Comparison of ENCODE assay signal across 25 mouse cellular contexts in genomic region chr12:67799776-67800175, GRCm38 (mm10).
DNase-seq lines count a peak whose midpoint lies in the region; ATAC-seq and TF ChIP-seq lines count a peak whose summit lies in the region.
"Had no signal": no experiment of that assay in that cellular context is flagged by ENCODE, and none has a peak within 500 bp of the region (broad histone marks: within the 10 kb centered on the region; RNA-seq: fewer than 3 reads in every experiment).

No protein-coding gene starts in this region.

- no peak overlapping the region for H3K4me3 ChIP-seq in forebrain, embryonic 15.5 days
- H3K4me3 ChIP-seq in forebrain, embryonic 10.5 days: no peak overlapping the region
- H3K4me3 ChIP-seq in hindbrain, postnatal 0 days (ENCODE audit: low read length): no peak overlapping the region
- no peak overlapping the region for H3K4me3 ChIP-seq in hindbrain, embryonic 13.5 days
- no peak overlapping the region for H3K4me3 ChIP-seq in neural tube, embryonic 15.5 days (replicated peaks)
- H3K4me3 ChIP-seq: embryonic facial prominence, embryonic 12.5 days; erythroblast, embryonic 14.5 days; gastrocnemius, adult 2 months; hindbrain, embryonic 12.5 days had no signal

- H3K4me2 ChIP-seq in forebrain, embryonic 15.5 days (replicated peaks): no peak overlapping the region
- H3K4me2 ChIP-seq in hindbrain, postnatal 0 days (ENCODE audit: low read depth, low read length): no peak overlapping the region
- no peak overlapping the region for H3K4me2 ChIP-seq in hindbrain, embryonic 13.5 days
- H3K4me2 ChIP-seq in neural tube, embryonic 15.5 days: no peak overlapping the region
- H3K4me2 ChIP-seq: embryonic facial prominence, embryonic 12.5 days; heart, embryonic 11.5 days; hindbrain, embryonic 12.5 days had no signal

- WGBS in forebrain, embryonic 15.5 days: 68% methylated on average over 2 of the region's 2 CpGs
- WGBS in forebrain, embryonic 10.5 days: 86% methylated on average over 2 of the region's 2 CpGs
- WGBS in hindbrain, postnatal 0 days: 68% methylated on average over 2 of the region's 2 CpGs
- 79% methylated on average over 2 of the region's 2 CpGs for WGBS in hindbrain, embryonic 13.5 days
- 77% methylated on average over 2 of the region's 2 CpGs for WGBS in neural tube, embryonic 15.5 days

- H3K9ac ChIP-seq in forebrain, embryonic 15.5 days (replicated peaks): no peak overlapping the region
- no peak overlapping the region for H3K9ac ChIP-seq in hindbrain, postnatal 0 days (replicated peaks; ENCODE audit: low read length)
- no peak overlapping the region for H3K9ac ChIP-seq in hindbrain, embryonic 13.5 days
- H3K9ac ChIP-seq in neural tube, embryonic 15.5 days (replicated peaks): no peak overlapping the region
- H3K9ac ChIP-seq: embryonic facial prominence, embryonic 12.5 days; hindbrain, embryonic 12.5 days had no signal

- no peak for TF ChIP-seq CTCF in hindbrain, postnatal 0 days (IDR thresholded peaks at IDR 0.05; ENCODE audit: low read depth)

- H3K4me1 ChIP-seq in forebrain, embryonic 15.5 days: no peaks in the 10 kb centered on the region
- no peaks in the 10 kb centered on the region for H3K4me1 ChIP-seq in forebrain, embryonic 10.5 days
- no peaks in the 10 kb centered on the region for H3K4me1 ChIP-seq in hindbrain, postnatal 0 days (ENCODE audit: insufficient read depth, low read length)
- no peaks in the 10 kb centered on the region for H3K4me1 ChIP-seq in hindbrain, embryonic 13.5 days (replicated peaks)
- H3K4me1 ChIP-seq in neural tube, embryonic 15.5 days: no peaks in the 10 kb centered on the region
- H3K4me1 ChIP-seq: embryonic facial prominence, embryonic 12.5 days; hindbrain, embryonic 12.5 days had no signal

- peak; percentile 4 to 35 for DNase-seq in cerebellum, postnatal 10 days
- DNase-seq in cerebellum, postnatal 4 days (ENCODE audit: low spot score in 2 of 2): no peak
- DNase-seq in forebrain, embryonic 10.5 days (ENCODE audit: extremely low spot score, low spot score): no peak
- peak; percentile 3 for DNase-seq in hindbrain, postnatal 0 days (ENCODE audit: low spot score)
- DNase-seq in brain, adult 2 months (ENCODE audit: low read depth, low spot score): peak; percentile 1
- DNase-seq: adrenal gland, adult 8-10 months; adrenal gland, postnatal 25 days; cerebellum, adult 11 months; cerebellum, adult 9-11 months; cerebellum, postnatal 36 days; gastrocnemius, adult 2 months; gastrocnemius, postnatal 14 days; heart, adult 11 months; kidney, adult 18-20 months had no signal

- no peaks in the 10 kb centered on the region for H3K27me3 ChIP-seq in forebrain, embryonic 15.5 days
- H3K27me3 ChIP-seq in forebrain, embryonic 10.5 days (ENCODE audit: poor library complexity, severe bottlenecking): no peaks in the 10 kb centered on the region
- no peaks in the 10 kb centered on the region for H3K27me3 ChIP-seq in hindbrain, postnatal 0 days (ENCODE audit: insufficient read depth, low read length)
- no peaks in the 10 kb centered on the region for H3K27me3 ChIP-seq in hindbrain, embryonic 13.5 days
- no peaks in the 10 kb centered on the region for H3K27me3 ChIP-seq in neural tube, embryonic 15.5 days (replicated peaks)
- H3K27me3 ChIP-seq: embryonic facial prominence, embryonic 12.5 days; hindbrain, embryonic 12.5 days had no signal

- no peaks in the 10 kb centered on the region for H3K36me3 ChIP-seq in forebrain, embryonic 15.5 days
- H3K36me3 ChIP-seq in forebrain, embryonic 10.5 days (replicated peaks): no peaks in the 10 kb centered on the region
- no peaks in the 10 kb centered on the region for H3K36me3 ChIP-seq in hindbrain, postnatal 0 days (ENCODE audit: insufficient read depth, low read length)
- H3K36me3 ChIP-seq in hindbrain, embryonic 13.5 days: no peaks in the 10 kb centered on the region
- no peaks in the 10 kb centered on the region for H3K36me3 ChIP-seq in neural tube, embryonic 15.5 days
- H3K36me3 ChIP-seq: embryonic facial prominence, embryonic 12.5 days; hindbrain, embryonic 12.5 days had no signal

- no peaks in the 10 kb centered on the region for H3K9me3 ChIP-seq in forebrain, embryonic 15.5 days
- no peaks in the 10 kb centered on the region for H3K9me3 ChIP-seq in forebrain, embryonic 10.5 days
- H3K9me3 ChIP-seq in hindbrain, postnatal 0 days (ENCODE audit: low read length): no peaks in the 10 kb centered on the region
- H3K9me3 ChIP-seq in hindbrain, embryonic 13.5 days: no peaks in the 10 kb centered on the region
- H3K9me3 ChIP-seq in neural tube, embryonic 15.5 days (replicated peaks): no peaks in the 10 kb centered on the region
- H3K9me3 ChIP-seq: embryonic facial prominence, embryonic 12.5 days; hindbrain, embryonic 12.5 days had no signal

- peak; percentile 57; the same call in 1 of the 2 replicates for ATAC-seq in forebrain, embryonic 15.5 days (replicated peaks)
- no peak for ATAC-seq in hindbrain, postnatal 0 days
- no peak for ATAC-seq in hindbrain, embryonic 13.5 days (ENCODE audit: low FRiP score)
- no peak for ATAC-seq in neural tube, embryonic 15.5 days (ENCODE audit: low FRiP score)
- ATAC-seq: activated CD4-positive, CD25-positive, alpha-beta regulatory T cell, adult 4 months; hindbrain, embryonic 16.5 days; inflammation-experienced regulatory T-cells, adult 6 months; intestine, embryonic 16.5 days had no signal

- H3K27ac ChIP-seq in forebrain, embryonic 15.5 days (replicated peaks): no peak overlapping the region
- H3K27ac ChIP-seq in forebrain, embryonic 10.5 days: no peak overlapping the region
- no peak overlapping the region for H3K27ac ChIP-seq in hindbrain, postnatal 0 days
- no peak overlapping the region for H3K27ac ChIP-seq in hindbrain, embryonic 13.5 days
- no peak overlapping the region for H3K27ac ChIP-seq in neural tube, embryonic 15.5 days (replicated peaks)
- H3K27ac ChIP-seq: embryonic facial prominence, embryonic 12.5 days; gastrocnemius, adult 2 months; hindbrain, embryonic 12.5 days had no signal

Comparison
In these comparisons a context has a peak if more than half of its experiments do, and no peak if none do; other contexts are left out.
1. DNase-seq: peak in cerebellum, postnatal 10 days (2 of 2), hindbrain, postnatal 0 days (single experiment) and brain, adult 2 months (single experiment); none in cerebellum, postnatal 4 days (0 of 2) and forebrain, embryonic 10.5 days (single experiment).